Mouse (Mus musculus) embryo, embryonic 10 days (tissue): ENCODE results near the gene Olfr1297.

ENCODE experiments used
- DNase-seq: peaks from one replicate; pipeline ENCODE4 v3.0.0-alpha.2; 2015; ENCODE audit warnings: low spot score

The Olfr1297 gene

DNA sequence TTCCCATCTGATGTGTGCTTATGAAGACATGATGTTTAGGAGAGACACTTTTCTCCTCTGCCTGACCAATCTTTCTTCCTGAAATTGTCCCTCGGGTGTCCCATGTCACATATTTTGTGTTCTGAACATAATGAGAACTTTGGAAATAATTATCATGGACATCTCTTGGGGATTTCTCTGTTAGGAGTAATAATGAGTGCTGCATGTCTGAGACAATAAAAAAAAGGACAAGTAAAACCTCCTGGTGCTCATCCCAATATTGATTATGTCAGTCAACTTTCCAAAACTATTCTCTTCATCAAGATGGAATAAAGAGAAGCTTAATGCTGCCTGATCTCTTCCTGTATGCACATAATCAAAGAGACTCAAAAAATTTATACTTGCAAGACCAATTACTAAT is at the start of gene Olfr1297:
Gene Olfr1297 (minus strand): TSS at position 101 of the 400 bp plus-strand sequence.
- DNase-seq: no peak

DNA sequence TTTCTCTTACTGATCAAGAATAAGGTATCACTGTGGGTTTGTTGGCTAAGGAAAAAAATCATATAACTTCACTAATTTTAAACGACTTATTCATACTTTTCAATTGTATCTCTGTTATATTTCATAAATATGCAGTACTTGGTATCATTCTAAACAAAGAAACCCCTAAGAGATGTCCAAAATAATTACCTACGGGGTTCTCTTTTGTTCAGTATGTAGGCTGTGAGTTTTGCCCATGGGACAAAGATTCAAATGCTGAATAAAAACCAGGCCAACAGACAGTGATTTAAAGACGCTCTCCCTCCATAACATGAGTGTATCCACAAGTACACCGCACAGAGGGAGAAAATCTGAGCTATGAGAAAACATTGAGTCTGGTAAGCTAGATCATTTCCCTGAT is 34.8 kb upstream of the Olfr1297 start, which contains the start of gene Olfr1299:
Gene Olfr1299 (plus strand): TSS at position 301 of the 400 bp plus-strand sequence.
- DNase-seq: no peak

DNA sequence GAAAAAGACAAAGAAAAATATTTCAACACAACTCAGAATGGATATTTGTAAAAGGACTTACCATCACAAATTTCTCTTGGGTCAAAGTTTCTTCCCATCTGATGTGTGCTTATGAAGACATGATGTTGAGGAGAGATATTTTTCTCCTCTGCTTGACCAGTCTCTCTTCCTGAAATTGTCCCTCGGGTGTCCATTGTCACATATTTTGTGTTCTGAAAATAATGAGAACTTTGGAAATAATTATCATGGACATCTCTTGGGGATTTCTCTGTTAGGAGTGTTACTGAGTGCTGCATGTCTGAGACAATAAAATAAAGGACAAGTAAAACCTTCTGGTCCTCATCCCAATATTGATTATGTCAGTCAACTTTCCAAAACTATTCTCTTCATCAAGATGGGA is 22.8 kb upstream of the Olfr1297 start, which contains the start of gene Olfr1298:
Gene Olfr1298 (minus strand): TSS at position 101 of the 400 bp plus-strand sequence.
- DNase-seq: no peak

DNA sequence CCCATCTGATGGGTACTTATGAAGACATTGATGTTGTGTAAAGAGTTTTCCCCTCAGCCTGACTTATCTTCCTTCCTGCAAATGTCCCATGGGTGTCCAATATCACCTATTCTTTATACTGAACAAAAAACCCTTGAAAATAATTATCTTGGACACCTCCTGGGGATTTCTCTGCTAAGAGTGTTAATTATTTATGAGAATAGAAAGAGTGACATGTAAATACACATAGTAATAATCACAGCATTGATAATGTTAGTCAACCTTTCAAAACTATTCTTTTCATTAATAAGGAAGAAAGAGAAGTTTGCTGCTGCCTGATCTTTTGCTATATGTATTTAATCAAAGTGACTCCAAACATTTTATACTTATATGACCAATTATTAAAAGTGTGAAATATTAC is 56.7 kb downstream of the Olfr1297 start, which contains the start of gene Olfr1295:
Gene Olfr1295 (minus strand): TSS at position 101 of the 400 bp plus-strand sequence.
- DNase-seq: no peak
